Mouse (Mus musculus): ENCODE results near the gene Dmpk. TPM values are rescaled to one million over a fixed set of nuclear protein-coding genes. Genes with fewer than 3 reads are reported as not detected.

The Dmpk gene
- polyA plus RNA-seq, 1 experiment, result 53.0 TPM

- H3K4me3 ChIP-seq (ENCODE audit: insufficient read depth, low read depth, low read length), result peak overlapping the region; percentile 49
- 46% methylated on average over 6 of the region's 6 CpGs for WGBS
- TF ChIP-seq POLR2A (IDR thresholded peaks at IDR 0.05; ENCODE audit: low read depth, low read length), result no peak
- TF ChIP-seq CTCF (conservative IDR thresholded peaks at IDR 0.05; ENCODE audit: insufficient read depth, insufficient read length, low read depth, low read length), result no peak
- no peaks in the 10 kb centered on the region for H3K36me3 ChIP-seq (ENCODE audit: control insufficient read depth, insufficient read depth, low read length)
- no peak for DNase-seq
- H3K27me3 ChIP-seq (replicated peaks; ENCODE audit: control insufficient read depth, insufficient read depth, low read length), result no peaks in the 10 kb centered on the region
- H3K27ac ChIP-seq (ENCODE audit: insufficient read depth, low read depth, low read length), result 0 out of 2 replicates have a peak overlapping the region, but pooled peaks have one; percentile 42
- peaks cover 4% of the 10 kb centered on the region; the same call in 1 of the 2 replicates for H3K4me1 ChIP-seq (ENCODE audit: control insufficient read depth, insufficient read depth, low read length)
These were observed 675 bp downstream of the Dmpk start for GRCm38 (mm10) chr7:19084277-19084771.

GRCm38 (mm10) chr7:19084921-19085473 is 1.3 kb downstream of the Dmpk start:
- TF ChIP-seq CTCF (conservative IDR thresholded peaks at IDR 0.05; ENCODE audit: insufficient read depth, insufficient read length, low read depth, low read length), result no peak
- no peak for TF ChIP-seq POLR2A (IDR thresholded peaks at IDR 0.05; ENCODE audit: low read depth, low read length)
- 29% methylated on average over 9 of the region's 9 CpGs for WGBS
- Histone ChIP-seq H3K36me3 (ENCODE audit: control insufficient read depth, insufficient read depth, low read length) (no peaks in the 10 kb centered on the region), H3K4me3 (ENCODE audit: insufficient read depth, low read depth, low read length) (peak overlapping the region; percentile 7; the same call in 1 of the 2 replicates), H3K4me1 (ENCODE audit: control insufficient read depth, insufficient read depth, low read length) (peaks cover 4% of the 10 kb centered on the region; the same call in 1 of the 2 replicates), H3K27me3 (replicated peaks; ENCODE audit: control insufficient read depth, insufficient read depth, low read length) (no peaks in the 10 kb centered on the region), H3K27ac (ENCODE audit: insufficient read depth, low read depth, low read length) (no peak overlapping the region)
- DNase-seq, result no peak

DNA sequence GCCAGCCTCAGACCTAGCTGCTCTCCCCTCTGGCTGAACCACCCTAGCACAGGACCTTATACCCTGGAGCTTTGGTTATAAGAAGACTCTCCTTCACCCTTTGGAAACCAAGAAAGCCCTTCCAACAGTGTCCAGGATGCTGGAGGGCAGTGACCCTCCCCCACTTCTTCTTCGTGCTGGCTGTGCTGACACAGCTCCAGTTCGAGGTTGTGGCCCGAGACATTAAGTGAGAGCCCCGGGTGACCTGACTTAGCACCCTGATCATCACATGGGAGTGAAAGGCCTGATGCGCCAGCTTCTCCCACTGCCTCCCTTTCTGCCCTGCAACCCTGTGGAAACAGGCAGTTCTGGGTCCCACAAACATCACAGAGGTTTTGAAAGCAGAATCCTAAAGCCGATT is 1.8 kb downstream of the Dmpk start:
- peak overlapping the region; percentile 1 for H3K4me3 ChIP-seq (ENCODE audit: insufficient read depth, low read depth, low read length)
- no peaks in the 10 kb centered on the region for H3K27me3 ChIP-seq (replicated peaks; ENCODE audit: control insufficient read depth, insufficient read depth, low read length)
- peaks cover 4% of the 10 kb centered on the region; the same call in 1 of the 2 replicates for H3K4me1 ChIP-seq (ENCODE audit: control insufficient read depth, insufficient read depth, low read length)
- 0 out of 2 replicates have a peak overlapping the region, but pooled peaks have one; percentile 10 for H3K27ac ChIP-seq (ENCODE audit: insufficient read depth, low read depth, low read length)
- TF ChIP-seq POLR2A (IDR thresholded peaks at IDR 0.05; ENCODE audit: low read depth, low read length), result no peak
- no peak for TF ChIP-seq CTCF (conservative IDR thresholded peaks at IDR 0.05; ENCODE audit: insufficient read depth, insufficient read length, low read depth, low read length)
- WGBS, result 13% methylated on average over 6 of the region's 6 CpGs
- no peaks in the 10 kb centered on the region for H3K36me3 ChIP-seq (ENCODE audit: control insufficient read depth, insufficient read depth, low read length)
- peak; percentile 41 for DNase-seq

DNA sequence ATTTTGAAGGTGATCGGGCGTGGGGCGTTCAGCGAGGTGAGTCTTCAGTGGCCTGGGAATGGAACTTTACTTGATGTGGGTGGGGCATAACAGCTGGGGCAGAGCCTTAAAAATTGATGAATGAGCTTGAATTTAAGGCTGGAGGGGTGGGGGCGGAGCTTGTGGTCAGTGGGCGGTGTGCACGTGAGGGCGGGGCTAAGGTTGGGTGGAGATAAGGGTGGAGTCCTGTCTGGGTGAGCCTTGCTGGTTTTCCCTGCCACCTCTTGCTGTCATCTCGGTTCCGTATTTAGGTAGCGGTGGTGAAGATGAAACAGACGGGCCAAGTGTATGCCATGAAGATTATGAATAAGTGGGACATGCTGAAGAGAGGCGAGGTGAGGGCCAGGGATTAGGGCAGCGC is 2.4 kb downstream of the Dmpk start:
- Histone ChIP-seq H3K4me3 (ENCODE audit: insufficient read depth, low read depth, low read length) (peak overlapping the region; percentile 1; the same call in 1 of the 2 replicates), H3K4me1 (ENCODE audit: control insufficient read depth, insufficient read depth, low read length) (peaks cover 4% of the 10 kb centered on the region; the same call in 1 of the 2 replicates), H3K36me3 (ENCODE audit: control insufficient read depth, insufficient read depth, low read length) (no peaks in the 10 kb centered on the region), H3K27me3 (replicated peaks; ENCODE audit: control insufficient read depth, insufficient read depth, low read length) (no peaks in the 10 kb centered on the region), H3K27ac (ENCODE audit: insufficient read depth, low read depth, low read length) (no peak overlapping the region)
- no peak for TF ChIP-seq POLR2A (IDR thresholded peaks at IDR 0.05; ENCODE audit: low read depth, low read length)
- no peak for TF ChIP-seq CTCF (conservative IDR thresholded peaks at IDR 0.05; ENCODE audit: insufficient read depth, insufficient read length, low read depth, low read length)
- WGBS, result 17% methylated on average over 14 of the region's 14 CpGs
- peak; percentile 67 for DNase-seq

DNA sequence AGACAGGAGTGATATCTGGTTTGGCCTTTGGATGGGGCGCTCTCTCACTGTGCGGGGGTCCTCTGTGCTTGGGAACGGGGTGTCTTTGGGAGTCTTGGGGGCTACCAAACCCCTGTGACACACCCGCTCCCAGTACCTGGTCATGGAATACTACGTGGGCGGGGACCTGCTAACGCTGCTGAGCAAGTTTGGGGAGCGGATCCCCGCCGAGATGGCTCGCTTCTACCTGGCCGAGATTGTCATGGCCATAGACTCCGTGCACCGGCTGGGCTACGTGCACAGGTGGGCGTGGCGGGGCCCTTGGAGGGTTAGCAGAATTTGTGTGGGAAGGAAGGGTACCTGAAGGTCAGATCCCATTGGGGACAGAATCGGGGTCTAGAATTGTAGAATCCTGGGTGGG is 3.1 kb downstream of the Dmpk start:
- Histone ChIP-seq H3K27me3 (replicated peaks; ENCODE audit: control insufficient read depth, insufficient read depth, low read length) (no peaks in the 10 kb centered on the region), H3K4me1 (ENCODE audit: control insufficient read depth, insufficient read depth, low read length) (peaks cover 4% of the 10 kb centered on the region; the same call in 1 of the 2 replicates), H3K36me3 (ENCODE audit: control insufficient read depth, insufficient read depth, low read length) (no peaks in the 10 kb centered on the region), H3K4me3 (ENCODE audit: insufficient read depth, low read depth, low read length) (no peak overlapping the region), H3K27ac (ENCODE audit: insufficient read depth, low read depth, low read length) (no peak overlapping the region)
- DNase-seq, result no peak
- WGBS, result 78% methylated on average over 18 of the region's 18 CpGs
- no peak for TF ChIP-seq POLR2A (IDR thresholded peaks at IDR 0.05; ENCODE audit: low read depth, low read length)
- no peak for TF ChIP-seq CTCF (conservative IDR thresholded peaks at IDR 0.05; ENCODE audit: insufficient read depth, insufficient read length, low read depth, low read length)

GRCm38 (mm10) chr7:19088813-19089212 is 5.2 kb downstream of the Dmpk start:
- Histone ChIP-seq H3K4me3 (ENCODE audit: insufficient read depth, low read depth, low read length) (no peak overlapping the region), H3K27me3 (replicated peaks; ENCODE audit: control insufficient read depth, insufficient read depth, low read length) (no peaks in the 10 kb centered on the region), H3K27ac (ENCODE audit: insufficient read depth, low read depth, low read length) (no peak overlapping the region), H3K4me1 (ENCODE audit: control insufficient read depth, insufficient read depth, low read length) (0 out of 2 replicates have a peak, but pooled peaks cover 4% of the 10 kb centered on the region), H3K36me3 (ENCODE audit: control insufficient read depth, insufficient read depth, low read length) (no peaks in the 10 kb centered on the region)
- peak; percentile 64 for DNase-seq
- TF ChIP-seq CTCF (conservative IDR thresholded peaks at IDR 0.05; ENCODE audit: insufficient read depth, insufficient read length, low read depth, low read length), result peak; percentile 73
- TF ChIP-seq POLR2A (IDR thresholded peaks at IDR 0.05; ENCODE audit: low read depth, low read length), result no peak
- 42% methylated on average over 10 of the region's 10 CpGs for WGBS

DNA sequence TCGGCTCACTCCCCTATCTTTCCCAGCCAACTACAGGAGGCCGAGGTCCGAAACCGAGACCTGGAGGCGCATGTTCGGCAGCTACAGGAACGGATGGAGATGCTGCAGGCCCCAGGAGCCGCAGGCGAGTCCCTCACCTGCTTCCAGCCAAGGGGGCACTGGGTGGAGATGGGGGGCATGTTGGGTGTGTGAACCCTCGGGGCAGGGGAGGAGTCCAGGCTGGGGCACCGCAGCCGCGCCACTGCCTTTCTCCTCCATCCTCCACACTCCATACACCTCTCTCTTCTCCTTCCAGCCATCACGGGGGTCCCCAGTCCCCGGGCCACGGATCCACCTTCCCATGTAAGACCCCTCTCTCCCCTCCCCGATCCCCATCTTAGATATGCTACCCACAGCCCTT is 8.3 kb downstream of the Dmpk start:
- 74% methylated on average over 17 of the region's 17 CpGs for WGBS
- no peaks in the 10 kb centered on the region for H3K36me3 ChIP-seq (ENCODE audit: control insufficient read depth, insufficient read depth, low read length)
- no peaks in the 10 kb centered on the region for H3K4me1 ChIP-seq (ENCODE audit: control insufficient read depth, insufficient read depth, low read length)
- H3K4me3 ChIP-seq (ENCODE audit: insufficient read depth, low read depth, low read length), result no peak overlapping the region
- H3K27ac ChIP-seq (ENCODE audit: insufficient read depth, low read depth, low read length), result no peak overlapping the region
- DNase-seq, result no peak
- H3K27me3 ChIP-seq (replicated peaks; ENCODE audit: control insufficient read depth, insufficient read depth, low read length), result no peaks in the 10 kb centered on the region
- TF ChIP-seq POLR2A (IDR thresholded peaks at IDR 0.05; ENCODE audit: low read depth, low read length) (no peak), CTCF (conservative IDR thresholded peaks at IDR 0.05; ENCODE audit: insufficient read depth, insufficient read length, low read depth, low read length) (no peak)

Measured in kidney, adult 2 months (tissue).